Comparison of ENCODE assay signal across 22 mouse cellular contexts in the genomic region with DNA sequence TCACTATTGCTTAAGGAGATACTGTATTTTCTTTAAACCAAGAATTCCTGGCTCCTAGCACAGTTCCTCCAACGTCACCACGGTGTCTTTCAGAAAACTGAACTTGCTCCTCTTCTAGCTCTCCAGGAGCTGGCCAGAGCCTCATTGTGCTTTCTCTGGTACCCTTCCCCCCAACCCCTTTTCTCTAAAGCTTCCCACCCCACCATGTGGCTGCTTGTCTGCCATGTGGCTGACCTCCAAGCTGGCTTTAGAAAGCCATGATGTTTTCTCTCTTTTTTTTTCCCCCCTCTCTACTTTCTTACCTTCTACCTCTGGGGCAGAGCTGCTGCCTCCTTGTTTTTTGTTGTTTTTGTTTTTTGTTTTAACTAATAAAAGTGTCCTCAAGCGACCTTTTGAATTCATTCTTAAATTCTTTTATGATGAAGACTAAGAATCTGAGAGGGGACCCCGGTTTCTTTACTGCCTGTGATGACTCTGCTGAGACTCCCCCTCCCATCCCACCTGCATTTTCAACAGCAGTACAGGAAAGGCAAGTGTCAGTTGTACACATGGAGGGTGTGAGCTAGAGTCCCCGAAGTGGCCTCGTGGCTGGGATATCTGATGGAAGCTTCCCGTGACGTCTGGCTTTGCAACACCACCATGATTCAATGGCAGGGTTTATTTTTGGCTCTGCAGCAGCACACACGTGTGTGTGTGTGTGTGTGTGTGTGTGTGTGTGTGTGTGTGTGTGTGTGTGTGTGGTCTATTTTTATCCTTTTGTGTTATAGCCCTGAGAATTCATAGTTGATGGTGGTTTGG.
DNase-seq lines count a peak whose midpoint lies in the region; ATAC-seq and TF ChIP-seq lines count a peak whose summit lies in the region.
"Had no signal": no experiment of that assay in that cellular context is flagged by ENCODE, and none has a peak within 500 bp of the region (broad histone marks: within the 10 kb centered on the region; RNA-seq: fewer than 3 reads in every experiment).

No protein-coding gene starts in this region.

- peaks cover 18% of the 10 kb centered on the region for H3K36me3 ChIP-seq in heart, postnatal 0 days (replicated peaks; ENCODE audit: control insufficient read depth, insufficient read depth, low read length)
- H3K36me3 ChIP-seq in CH12.LX (replicated peaks in 1 of 2; ENCODE audit: control insufficient read depth in 1 of 2, insufficient read depth in 1 of 2, low read length in 1 of 2) (peaks cover 22 to 35% of the 10 kb centered on the region in 2 experiments), myocyte (ENCODE audit: control insufficient read depth, insufficient read depth) (peaks cover 12% of the 10 kb centered on the region)
- H3K36me3 ChIP-seq: forebrain, embryonic 12.5 days; midbrain, embryonic 12.5 days had no signal

- intact Hi-C loops in heart, postnatal 10 days (cut with DNase I), result no loop called here

- no peak overlapping the region for H3K9ac ChIP-seq in heart, postnatal 0 days (replicated peaks; ENCODE audit: low read depth, low read length)
- no peak overlapping the region for H3K9ac ChIP-seq in CH12.LX (ENCODE audit: insufficient read depth, low read depth)
- H3K9ac ChIP-seq: embryonic facial prominence, embryonic 13.5 days; forebrain, embryonic 12.5 days; forebrain, postnatal 0 days; hindbrain, embryonic 14.5 days; kidney, embryonic 15.5 days; midbrain, embryonic 12.5 days had no signal

- 0 out of 2 replicates have a peak, but pooled peaks cover 3% of the 10 kb centered on the region for H3K9me3 ChIP-seq in heart, postnatal 0 days (replicated peaks; ENCODE audit: control insufficient read depth, low read length)
- peaks cover 19% of the 10 kb centered on the region for H3K9me3 ChIP-seq in CH12.LX (replicated peaks; ENCODE audit: low read length)
- H3K9me3 ChIP-seq: embryonic facial prominence, embryonic 13.5 days; forebrain, embryonic 12.5 days; kidney, embryonic 15.5 days; midbrain, embryonic 12.5 days had no signal

- H3K79me2 ChIP-seq in CH12.LX (replicated peaks; ENCODE audit: control insufficient read depth, extremely low read depth, insufficient read depth, poor library complexity, severe bottlenecking) (no peaks in the 10 kb centered on the region), myocyte (ENCODE audit: control insufficient read depth, insufficient read depth) (no peaks in the 10 kb centered on the region)

- TF ChIP-seq RAD21 in CH12.LX (IDR thresholded peaks at IDR 0.05; ENCODE audit: low read depth, low read length), result no peak

- no peak overlapping the region for H3K4me3 ChIP-seq in heart, postnatal 0 days (ENCODE audit: low read depth, low read length)
- H3K4me3 ChIP-seq in CH12.LX (replicated peaks in 1 of 3; ENCODE audit: low read depth in 2 of 3, low read length in 2 of 3, poor library complexity in 1 of 3) (no peak overlapping the region), myocyte (no peak overlapping the region)
- H3K4me3 ChIP-seq in layer of hippocampus, adult 2 months, result no peak overlapping the region
- H3K4me3 ChIP-seq: embryonic facial prominence, embryonic 13.5 days; forebrain, embryonic 12.5 days; kidney, embryonic 15.5 days; midbrain, embryonic 12.5 days had no signal

- TF ChIP-seq CTCF in heart, postnatal 0 days (IDR thresholded peaks at IDR 0.05; ENCODE audit: low read depth), result no peak
- no peak for TF ChIP-seq CTCF in CH12.LX (conservative IDR thresholded peaks at IDR 0.05 in 1 of 2, IDR thresholded peaks at IDR 0.05 in 1 of 2; ENCODE audit: low read depth in 2 of 2, low read length in 2 of 2)
- no peak for TF ChIP-seq CTCF in layer of hippocampus, adult 2 months (conservative IDR thresholded peaks at IDR 0.05)

- H3ac ChIP-seq in myocyte (ENCODE audit: control insufficient read depth, insufficient read length), result no peak overlapping the region

- TF ChIP-seq POLR2A in CH12.LX (IDR thresholded peaks at IDR 0.05; ENCODE audit: low read depth, low read length) (no peak), myocyte (IDR thresholded peaks at IDR 0.05; ENCODE audit: insufficient read length, low read depth) (no peak)

- dilution Hi-C loops in CH12.LX (cut with MboI; ENCODE audit: extremely low pct_ligation_motif_present, extremely low pct_unique_long_range_greater_than_20kb, low sequenced_read_pairs), result no loop called here

- H3K4me2 ChIP-seq in heart, postnatal 0 days (ENCODE audit: low read depth, low read length), result no peak overlapping the region
- no peak overlapping the region for H3K4me2 ChIP-seq in CH12.LX (ENCODE audit: insufficient read depth, low read depth, poor library complexity, severe bottlenecking)
- no peak overlapping the region for H3K4me2 ChIP-seq in myocyte (ENCODE audit: low read depth)
- H3K4me2 ChIP-seq: embryonic facial prominence, embryonic 13.5 days; forebrain, embryonic 12.5 days; hindbrain, embryonic 14.5 days; kidney, embryonic 15.5 days; liver, embryonic 11.5 days; midbrain, embryonic 12.5 days had no signal

- no peaks in the 10 kb centered on the region for H3K27me3 ChIP-seq in heart, postnatal 0 days (ENCODE audit: control insufficient read depth, insufficient read depth, low read length)
- H3K27me3 ChIP-seq in CH12.LX (replicated peaks), result no peaks in the 10 kb centered on the region
- no peaks in the 10 kb centered on the region for H3K27me3 ChIP-seq in myocyte (ENCODE audit: control insufficient read depth, insufficient read depth, insufficient read length)
- H3K27me3 ChIP-seq: embryonic facial prominence, embryonic 13.5 days; forebrain, embryonic 12.5 days; kidney, embryonic 15.5 days; midbrain, embryonic 12.5 days had no signal

- H3K4me1 ChIP-seq in heart, postnatal 0 days (ENCODE audit: control insufficient read depth, insufficient read depth), result no peaks in the 10 kb centered on the region
- H3K4me1 ChIP-seq in CH12.LX (ENCODE audit: control insufficient read depth in 1 of 2, insufficient read depth in 2 of 2), result peaks cover 0 to 2% of the 10 kb centered on the region in 2 experiments; a peak in 1 of 4 replicates
- H3K4me1 ChIP-seq: forebrain, embryonic 12.5 days; kidney, embryonic 15.5 days; midbrain, embryonic 12.5 days had no signal

- DNase-seq in cerebellum, postnatal 14 days, result peak; percentile 34 to 36
- no peak for DNase-seq in cerebellum, adult 9-11 months
- DNase-seq in heart, postnatal 0 days (ENCODE audit: low spot score), result peak; percentile 32
- no peak for DNase-seq in heart, postnatal 10 days
- DNase-seq in CH12.LX (ENCODE audit: extremely low read depth), result no peak
- no peak for DNase-seq in layer of hippocampus, adult 2 months (ENCODE audit: low spot score in 2 of 2)
- DNase-seq: adrenal gland, postnatal 14 days; cerebellum, adult 11-12 months; cerebellum, postnatal 36 days; forebrain, postnatal 0 days; kidney, adult 18-20 months; kidney, postnatal 25 days; lung, postnatal 36 days; thymus, adult 2 months; thymus, postnatal 4 days had no signal

- no peak for TF ChIP-seq EP300 in heart, postnatal 0 days (IDR thresholded peaks at IDR 0.05; ENCODE audit: low read depth)
- no peak for TF ChIP-seq EP300 in CH12.LX (IDR thresholded peaks at IDR 0.05; ENCODE audit: low read length)

- WGBS in heart, postnatal 0 days, result 41% methylated on average over 9 of the region's 9 CpGs

- peak; percentile 60 for ATAC-seq in heart, postnatal 0 days (ENCODE audit: insufficient read depth, low read depth)
- ATAC-seq: forebrain, postnatal 0 days had no signal

- in situ Hi-C loops in CH12.LX (cut with MboI; ENCODE audit: low pct_ligation_motif_present, low pct_unique_long_range_greater_than_20kb, low sequenced_read_pairs), result no loop called here

- no peak overlapping the region for H3K27ac ChIP-seq in heart, postnatal 0 days (ENCODE audit: low read depth)
- no peak overlapping the region for H3K27ac ChIP-seq in CH12.LX (ENCODE audit: insufficient read depth, low read depth)
- H3K27ac ChIP-seq in layer of hippocampus, adult 2 months, result no peak overlapping the region
- H3K27ac ChIP-seq: embryonic facial prominence, embryonic 13.5 days; forebrain, embryonic 12.5 days; hindbrain, embryonic 14.5 days; kidney, embryonic 15.5 days; midbrain, embryonic 12.5 days had no signal

TF ChIP-seq in CH12.LX, 34 proteins besides CTCF, POLR2A, EP300 and RAD21:
- TF ChIP-seq POLR2AphosphoS2 (IDR thresholded peaks at IDR 0.05; ENCODE audit: low read depth, low read length) (peak; percentile 75; the same call in 1 of the 2 replicates), ELF1 (IDR thresholded peaks at IDR 0.05; ENCODE audit: low read depth, low read length) (no peak)

TF ChIP-seq in myocyte, 11 proteins besides CTCF, POLR2A, EP300 and RAD21:
- TF ChIP-seq TCF3 (IDR thresholded peaks at IDR 0.05; ENCODE audit: insufficient read length, low read depth) (no peak), POLR2AphosphoS2 (IDR thresholded peaks at IDR 0.05; ENCODE audit: insufficient read length, low read depth) (peak; percentile 62)

Comparison
In these comparisons a context has a peak if more than half of its experiments do, and no peak if none do; other contexts are left out.
1. DNase-seq: peak in cerebellum, postnatal 14 days (2 of 2) and heart, postnatal 0 days (single experiment); none in cerebellum, adult 9-11 months (single experiment), heart, postnatal 10 days (0 of 2), CH12.LX (single experiment) and layer of hippocampus, adult 2 months (0 of 2).